Mouse (Mus musculus) MEL (cell line): ENCODE results near the gene Pgpep1l. TPM values are rescaled to one million over a fixed set of nuclear protein-coding genes. Genes with fewer than 3 reads are reported as not detected.

Experiments used
- DNase-seq: peaks from one replicate; pipeline ENCODE4 v3.0.0; 2011; ENCODE audit warnings: low read depth, low spot score
- H3K27ac ChIP-seq: 2 replicates; pipeline ENCODE4 v1.5.1; 2012; ENCODE audit warnings: low read depth, mild to moderate bottlenecking, control low read depth, low read length, moderate library complexity; ENCODE audit not compliant: control insufficient read depth
- H3K27me3 ChIP-seq, 2 experiments: fragments of 150-350 bp in 1 of 2; sonication (generic) in 1 of 2; 2 replicates each; pipeline ENCODE4 v1.6.1; 2012; ENCODE audit warnings: low read length in 2 of 2, mild to moderate bottlenecking in 2 of 2, improper control_type of control experiment in 1 of 2, moderate library complexity in 1 of 2; ENCODE audit not compliant: insufficient read depth in 2 of 2, control insufficient read depth in 1 of 2
- H3K36me3 ChIP-seq, 2 experiments: 2 replicates each; pipeline ENCODE4 v1.6.1; 2012 to 2014; ENCODE audit warnings: low read length in 2 of 2, improper control_type of control experiment in 1 of 2, inconsistent platforms in 1 of 2, mild to moderate bottlenecking in 1 of 2; ENCODE audit not compliant: insufficient read depth in 2 of 2, control insufficient read depth in 1 of 2
- H3K4me1 ChIP-seq, 2 experiments: fragments of 150-350 bp in 1 of 2; sonication (generic) in 1 of 2; 2 replicates each; pipeline ENCODE4 v1.6.1; 2012; ENCODE audit warnings: low read length in 2 of 2, improper control_type of control experiment in 1 of 2, mild to moderate bottlenecking in 1 of 2; ENCODE audit not compliant: insufficient read depth in 2 of 2, control insufficient read depth in 1 of 2
- H3K4me3 ChIP-seq, 2 experiments: fragments of 150-350 bp in 1 of 2; sonication (generic) in 1 of 2; 2 replicates each; pipeline ENCODE4 v1.5.1; 2012; ENCODE audit warnings: low read depth in 2 of 2, low read length in 2 of 2, mild to moderate bottlenecking in 2 of 2, moderate library complexity in 2 of 2, control low read depth in 1 of 2, improper control_type of control experiment in 1 of 2; ENCODE audit not compliant: control insufficient read depth in 1 of 2, insufficient read depth in 1 of 2
- H3K79me2 ChIP-seq: 2 replicates; pipeline ENCODE4 v1.6.1; 2012; ENCODE audit warnings: mild to moderate bottlenecking, low read length, moderate library complexity; ENCODE audit not compliant: control insufficient read depth, poor library complexity, insufficient read depth
- H3K9ac ChIP-seq: 2 replicates; pipeline ENCODE4 v1.6.1; 2012; ENCODE audit warnings: low read depth, mild to moderate bottlenecking, control low read depth, low read length, moderate library complexity; ENCODE audit not compliant: control insufficient read depth, poor library complexity, severe bottlenecking
- H3K9me3 ChIP-seq: fragments of 150-350 bp; sonication (generic); replicated peaks from 2 replicates; pipeline ENCODE4 v1.6.1; 2012; ENCODE audit warnings: mild to moderate bottlenecking, low read length, improper control_type of control experiment, moderate library complexity; ENCODE audit not compliant: insufficient read depth
- EP300 ChIP-seq, 2 experiments: IDR thresholded peaks; 2 replicates each; pipeline ENCODE4 v1.6.1; 2011; ENCODE audit warnings: improper control_type of control experiment in 2 of 2, low read length in 2 of 2, low read depth in 1 of 2, mild to moderate bottlenecking in 1 of 2
- ETS1 ChIP-seq: IDR thresholded peaks from 2 replicates; pipeline ENCODE4 v1.6.1; 2012; ENCODE audit warnings: low read depth, mild to moderate bottlenecking, inconsistent platforms, low read length, improper control_type of control experiment, moderate library complexity
- GABPA ChIP-seq: IDR thresholded peaks from 2 replicates; pipeline ENCODE4 v1.6.1; 2012; ENCODE audit warnings: low read depth, mild to moderate bottlenecking, inconsistent platforms, low read length, improper control_type of control experiment, moderate library complexity
- MEF2A ChIP-seq: IDR thresholded peaks from 2 replicates; pipeline ENCODE4 v1.6.1; 2014; ENCODE audit warnings: low read depth, mild to moderate bottlenecking, inconsistent platforms, low read length, improper control_type of control experiment; ENCODE audit not compliant: poor library complexity, insufficient replicate concordance, severe bottlenecking; ENCODE audit errors: extremely low read depth
- MXI1 ChIP-seq: IDR thresholded peaks from 2 replicates; pipeline ENCODE4 v1.6.1; 2011; ENCODE audit warnings: mild to moderate bottlenecking, low read depth, low read length, improper control_type of control experiment
- MYB ChIP-seq: IDR thresholded peaks from 2 replicates; pipeline ENCODE4 v1.6.1; 2011; ENCODE audit warnings: mild to moderate bottlenecking, low read depth, low read length, improper control_type of control experiment
- MYC ChIP-seq: IDR thresholded peaks from 2 replicates; pipeline ENCODE4 v1.6.1; 2011; ENCODE audit warnings: low read depth, mild to moderate bottlenecking, low read length, improper control_type of control experiment, moderate library complexity
- NRF1 ChIP-seq: IDR thresholded peaks from 2 replicates; pipeline ENCODE4 v1.6.1; 2014; ENCODE audit warnings: low read depth, mild to moderate bottlenecking, inconsistent platforms, low read length, improper control_type of control experiment, moderate library complexity; ENCODE audit not compliant: poor library complexity, insufficient read depth, severe bottlenecking
- POLR2AphosphoS5 ChIP-seq: IDR thresholded peaks from 2 replicates; pipeline ENCODE4 v1.6.1; 2012; ENCODE audit warnings: low read depth, borderline replicate concordance, mild to moderate bottlenecking, inconsistent platforms, low read length, moderate library complexity, mixed read lengths
- RCOR1 ChIP-seq: IDR thresholded peaks from 2 replicates; pipeline ENCODE4 v1.6.1; 2012; ENCODE audit warnings: low read depth, mild to moderate bottlenecking, inconsistent platforms, low read length, improper control_type of control experiment
- SMC3 ChIP-seq: IDR thresholded peaks from 2 replicates; pipeline ENCODE4 v1.6.1; 2011; ENCODE audit warnings: low read depth, low read length, improper control_type of control experiment
- TAL1 ChIP-seq: IDR thresholded peaks from 2 replicates; pipeline ENCODE4 v1.6.1; 2012; ENCODE audit warnings: mild to moderate bottlenecking, inconsistent platforms, low read length, moderate library complexity, mixed read lengths
- TBP ChIP-seq: IDR thresholded peaks from 2 replicates; pipeline ENCODE4 v1.8.0; 2011; ENCODE audit warnings: low read depth, low read length, improper control_type of control experiment
- TCF12 ChIP-seq: IDR thresholded peaks from 2 replicates; pipeline ENCODE4 v1.6.1; 2014; ENCODE audit warnings: low read depth, mild to moderate bottlenecking, inconsistent platforms, low read length, improper control_type of control experiment, moderate library complexity
- ZC3H11A ChIP-seq: IDR thresholded peaks from 2 replicates; pipeline ENCODE4 v1.6.1; 2012; ENCODE audit warnings: low read depth, mild to moderate bottlenecking, inconsistent platforms, low read length, improper control_type of control experiment
- ZKSCAN1 ChIP-seq: IDR thresholded peaks from 2 replicates; pipeline ENCODE4 v1.6.1; 2012; ENCODE audit warnings: low read depth, mild to moderate bottlenecking, inconsistent platforms, low read length, improper control_type of control experiment, moderate library complexity
- polyA plus RNA-seq, 2 experiments: library from polyadenylated mRNA; stranded (reverse) in 1 of 2; unstranded in 1 of 2; fragments of >175 nt in 1 of 2; fragments of >200 nt in 1 of 2; gene quantifications; 2 replicates each; pipeline versions ENCODE4 v1.2.1 to v1.2.4; 2012; ENCODE audit warnings: low replicate concordance in 2 of 2, low read depth in 1 of 2; ENCODE audit not compliant: insufficient read length in 2 of 2, insufficient read depth in 1 of 2, missing spikeins in 1 of 2
- total RNA-seq: library from RNA; depleted of rRNA; stranded (reverse); fragments of 300-350 nt; gene quantifications from 2 replicates; pipeline ENCODE4 v1.2.3, GENCODE M21; 2012

The Pgpep1l gene
- total and polyA plus RNA-seq, 3 experiments, result not detected

DNA sequence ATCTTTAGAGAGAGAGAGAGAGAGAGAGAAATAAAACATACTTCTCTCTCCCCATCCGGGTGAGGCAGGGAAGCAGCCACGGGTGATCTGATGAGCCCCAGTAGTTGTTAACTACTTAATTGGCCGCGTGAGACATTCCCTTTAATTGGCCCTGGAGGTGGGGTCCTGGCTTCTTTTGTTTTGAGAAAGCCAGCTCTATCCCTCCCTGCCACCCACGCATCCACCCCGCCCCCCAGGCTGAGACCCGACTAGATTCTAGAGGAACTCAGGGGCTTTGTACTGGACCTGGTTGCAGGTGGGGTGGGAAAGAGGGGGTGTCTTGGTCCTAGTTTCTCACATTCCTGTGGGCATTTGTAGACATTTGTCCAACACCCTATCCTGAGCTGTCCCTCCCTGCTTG, 1.4 kb upstream of the Pgpep1l start:
- Histone ChIP-seq H3K36me3 (no peaks in the 10 kb centered on the region), H3K27me3 (no peaks in the 10 kb centered on the region; a peak in 1 of 4 replicates), H3K27ac (no peak overlapping the region), H3K9me3 (no peaks in the 10 kb centered on the region), H3K9ac (no peak overlapping the region), H3K4me1 (no peaks in the 10 kb centered on the region), H3K4me3 (no peak overlapping the region), H3K79me2 (no peaks in the 10 kb centered on the region)
- no peak for DNase-seq
- TF ChIP-seq MYC, result no peak
- TF ChIP-seq MEF2A, result no peak
- no peak for TF ChIP-seq MXI1
- TF ChIP-seq TAL1, result no peak
- TF ChIP-seq MYB, result no peak
- TF ChIP-seq SMC3, result no peak
- no peak for TF ChIP-seq ETS1
- no peak for TF ChIP-seq ZC3H11A

DNA sequence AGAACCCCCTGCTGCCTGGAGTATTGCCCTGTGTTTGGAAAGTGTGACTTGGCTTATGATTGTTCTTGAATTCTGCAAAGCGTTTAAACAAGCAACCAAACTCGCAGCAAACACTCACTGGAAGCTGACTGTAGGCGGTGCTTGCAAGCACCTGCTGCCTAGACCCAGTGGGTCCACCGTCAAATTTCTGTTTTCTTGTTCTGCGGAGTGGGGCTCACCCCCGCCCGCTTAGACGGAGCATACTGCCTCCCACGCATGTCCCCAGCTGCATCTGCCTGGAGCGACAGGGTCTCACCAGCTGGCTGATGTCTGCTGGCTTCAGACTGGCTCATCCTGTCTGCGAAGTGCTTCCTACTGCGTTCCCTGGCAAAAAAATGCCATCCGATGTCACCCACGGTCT, 498 bp upstream of the Pgpep1l start:
- H3K36me3 ChIP-seq, result no peaks in the 10 kb centered on the region
- no peak overlapping the region for H3K27ac ChIP-seq
- H3K9ac ChIP-seq, result no peak overlapping the region
- H3K9me3 ChIP-seq, result no peaks in the 10 kb centered on the region
- no peaks in the 10 kb centered on the region for H3K4me1 ChIP-seq
- TF ChIP-seq TBP (no peak), NRF1 (no peak), MEF2A (no peak), TCF12 (no peak), RCOR1 (no peak), GABPA (no peak), POLR2AphosphoS5 (no peak), ZKSCAN1 (no peak), EP300 (IDR thresholded peaks at IDR 0.05; ENCODE audit: low read depth in 1 of 2, low read length in 2 of 2) (no peak)
- no peaks in the 10 kb centered on the region for H3K79me2 ChIP-seq
- no peak for DNase-seq
- no peaks in the 10 kb centered on the region; a peak in 1 of 4 replicates for H3K27me3 ChIP-seq
- no peak overlapping the region for H3K4me3 ChIP-seq
